Mouse (Mus musculus) layer of hippocampus, adult 11-12 months (tissue): ENCODE measurements around the gene Capn8.

Experiments used
- DNase-seq: peaks from one replicate; pipeline ENCODE4 v3.0.0; 2022; ENCODE audit warnings: low spot score

Capn8 gene

DNA sequence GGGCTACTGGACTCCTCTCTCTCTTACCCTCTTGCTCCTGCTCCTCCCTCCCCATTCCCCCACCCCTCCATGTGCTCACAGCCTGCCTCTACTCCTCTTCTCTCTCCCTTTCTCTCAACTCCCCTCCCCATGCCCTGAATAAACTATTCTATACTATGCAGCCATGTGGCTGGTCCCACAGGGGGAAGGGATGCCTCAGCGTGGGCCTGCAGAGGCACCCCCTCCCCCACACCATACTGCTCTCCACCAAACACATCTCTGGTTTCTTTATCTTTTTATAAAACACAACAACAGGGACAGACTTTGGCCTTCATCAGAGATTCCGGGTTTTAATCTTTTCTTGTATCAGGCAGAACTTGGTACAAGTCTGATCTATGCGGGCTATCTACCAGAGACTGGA lies 114.4 kb downstream of the Capn8 start:
- DNase-seq: no peak

DNA sequence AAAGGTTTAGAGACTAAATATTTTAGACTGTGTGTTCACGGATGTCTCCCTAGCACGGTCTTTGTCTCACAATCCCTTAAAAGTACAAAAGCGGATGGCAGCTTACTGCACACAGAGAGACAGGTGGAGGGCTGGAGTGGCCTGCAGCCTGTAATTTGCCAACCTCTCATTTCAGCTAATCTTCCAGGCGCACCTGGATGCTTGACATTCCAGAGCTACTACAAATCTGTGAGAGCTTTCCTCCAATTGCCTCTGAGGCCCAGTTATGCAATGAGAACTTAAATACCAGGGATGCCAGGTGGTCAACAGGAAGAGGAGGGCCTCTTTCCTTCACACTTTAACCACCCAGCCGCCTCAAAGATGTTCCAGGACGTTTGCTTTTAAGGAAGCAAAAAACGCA lies 114.8 kb downstream of the Capn8 start:
- DNase-seq: no peak
